Mouse (Mus musculus) intestine, embryonic 14.5 days (tissue): ENCODE results near the gene Ppp1r35. TPM values are rescaled to one million over a fixed set of nuclear protein-coding genes. Genes with fewer than 3 reads are reported as not detected.

Experiments used
- ATAC-seq: fragments of 200-750 bp; cut with Nextera tagmentation; replicated peaks from 2 replicates; pipeline ENCODE4 v1.8.0; 2017; ENCODE audit warnings: low read depth, moderate number of reproducible peaks, moderate TSS enrichment, moderate library complexity; ENCODE audit not compliant: low FRiP score, low TSS enrichment
- DNase-seq: peaks from one replicate; pipeline ENCODE4 v3.0.0-alpha.2; 2018; ENCODE audit warnings: low spot score
- H3K27ac ChIP-seq: fragments of 300-500 bp; sonication (generic); 2 replicates; pipeline ENCODE4 v1.5.1; 2014; ENCODE audit warnings: low read depth, mild to moderate bottlenecking, control low read depth
- H3K27me3 ChIP-seq: fragments of 300-500 bp; sonication (generic); replicated peaks from 2 replicates; pipeline ENCODE4 v1.6.1; 2014; ENCODE audit warnings: low read length, control low read depth; ENCODE audit not compliant: control insufficient read depth, insufficient read depth
- H3K36me3 ChIP-seq: fragments of 300-500 bp; sonication (generic); 2 replicates; pipeline ENCODE4 v1.6.1; 2014; ENCODE audit warnings: low read length, control low read depth; ENCODE audit not compliant: control insufficient read depth, insufficient read depth
- H3K4me1 ChIP-seq: fragments of 300-500 bp; sonication (generic); replicated peaks from 2 replicates; pipeline ENCODE4 v1.6.1; 2014; ENCODE audit warnings: low read length, control low read depth, mixed read lengths; ENCODE audit not compliant: control insufficient read depth, insufficient read depth
- H3K4me2 ChIP-seq: fragments of 300-500 bp; sonication (generic); 2 replicates; pipeline ENCODE4 v1.6.1; 2014; ENCODE audit warnings: low read length
- H3K4me3 ChIP-seq: fragments of 300-500 bp; sonication (generic); 2 replicates; pipeline ENCODE4 v1.5.1; 2014; ENCODE audit warnings: low read depth, low read length, control low read depth, mixed read lengths
- H3K9ac ChIP-seq: fragments of 300-500 bp; sonication (generic); 2 replicates; pipeline ENCODE4 v1.6.1; 2014; ENCODE audit warnings: mild to moderate bottlenecking, low read length
- H3K9me3 ChIP-seq: fragments of 300-500 bp; sonication (generic); 2 replicates; pipeline ENCODE4 v1.6.1; 2016; ENCODE audit warnings: low read length, control low read depth; ENCODE audit not compliant: control insufficient read depth
- WGBS: fragments of 180-500 bp; shearing (Covaris S2); extraction: QIAGEN DNeasy Blood & Tissue Kit; methylation state at CpG from one replicate; pipeline ENCODE4 v1.1.7; 2014; 5-methylcytosine and 5-hydroxymethylcytosine counted together
- polyA plus RNA-seq: library from polyadenylated mRNA; unstranded; fragments of >200 nt; fragmentation: Nextera tagmentation; extraction: Ambion mirVana; gene quantifications from 2 replicates; pipeline ENCODE4 v1.2.1, GENCODE M21; 2014

Ppp1r35 gene
- polyA plus RNA-seq, 1 experiment from 2014 or later, result 35.4 TPM

GRCm38 (mm10) chr5:137784546-137784945 lies 5.9 kb downstream of the Ppp1r35 start:
- no peaks in the 10 kb centered on the region for H3K9me3 ChIP-seq
- H3K27ac ChIP-seq, result no peak overlapping the region
- H3K4me3 ChIP-seq, result peak overlapping the region; percentile 71
- H3K4me1 ChIP-seq, result peaks cover 46% of the 10 kb centered on the region
- DNase-seq, result no peak
- whole genome bisulfite sequencing, result 78% methylated on average over 14 of the region's 14 CpGs
- no peak for ATAC-seq
- peaks cover 45% of the 10 kb centered on the region for H3K36me3 ChIP-seq
- peak overlapping the region; percentile 92 for H3K9ac ChIP-seq
- no peaks in the 10 kb centered on the region for H3K27me3 ChIP-seq
- peak overlapping the region; percentile 88 for H3K4me2 ChIP-seq

- peak overlapping the region; percentile 88 for H3K4me2 ChIP-seq
- peak overlapping the region; percentile 71 for H3K4me3 ChIP-seq
- DNase-seq (peak; percentile 64), ATAC-seq (peak; percentile 12)
- peaks cover 38% of the 10 kb centered on the region for H3K4me1 ChIP-seq
- H3K9ac ChIP-seq, result peak overlapping the region; percentile 92
- H3K27me3 ChIP-seq, result no peaks in the 10 kb centered on the region
- no peaks in the 10 kb centered on the region for H3K9me3 ChIP-seq
- peaks cover 41% of the 10 kb centered on the region for H3K36me3 ChIP-seq
- peak overlapping the region; percentile 91 for H3K27ac ChIP-seq
- WGBS, result 3% methylated on average over 46 of the region's 62 CpGs
Observed at GRCm38 (mm10) chr5:137785164-137786031, 6.7 kb downstream of the Ppp1r35 start.

- peak overlapping the region; percentile 71 for H3K4me3 ChIP-seq
- H3K27me3 ChIP-seq, result no peaks in the 10 kb centered on the region
- H3K36me3 ChIP-seq, result peaks cover 31% of the 10 kb centered on the region
- H3K9me3 ChIP-seq, result no peaks in the 10 kb centered on the region
- DNase-seq (peak; percentile 98), ATAC-seq (peak; percentile 87)
- peak overlapping the region; percentile 88 for H3K4me2 ChIP-seq
- 1% methylated on average over 79 of the region's 79 CpGs for WGBS
- peak overlapping the region; percentile 92 for H3K9ac ChIP-seq
- peak overlapping the region; percentile 91 for H3K27ac ChIP-seq
- peaks cover 35% of the 10 kb centered on the region for H3K4me1 ChIP-seq
Observed at GRCm38 (mm10) chr5:137786109-137786942, 7.7 kb downstream of the Ppp1r35 start.

- Histone ChIP-seq H3K9ac (peak within 1 kb of the TSS; percentile 92), H3K4me1 (peaks cover 33% of the 10 kb centered on the region), H3K27ac (peak within 1 kb of the TSS; percentile 91), H3K36me3 (peaks cover 21% of the 10 kb centered on the region), H3K4me3 (peak within 1 kb of the TSS; percentile 71), H3K27me3 (no peaks in the 10 kb centered on the region), H3K4me2 (peak within 1 kb of the TSS; percentile 88), H3K9me3 (no peaks in the 10 kb centered on the region)
- DNase-seq, result peak; percentile 94
- WGBS, result under 1% methylated on average over 48 of the region's 48 CpGs
- ATAC-seq, result peak; percentile 62
Observed at GRCm38 (mm10) chr5:137787151-137787928, 8.7 kb downstream of the Ppp1r35 start, which contains the start of the genes Mepce and Zcwpw1. Mepce (minus strand) TSS chr5:137787655. Zcwpw1 (plus strand) TSS chr5:137787798.

- no peak for DNase-seq
- peak overlapping the region; percentile 88 for H3K4me2 ChIP-seq
- 0 out of 2 replicates have a peak overlapping the region, but pooled peaks have one; percentile 16 for H3K9ac ChIP-seq
- no peaks in the 10 kb centered on the region for H3K9me3 ChIP-seq
- peak overlapping the region; percentile 71 for H3K4me3 ChIP-seq
- H3K27me3 ChIP-seq, result no peaks in the 10 kb centered on the region
- peaks cover 28% of the 10 kb centered on the region for H3K4me1 ChIP-seq
- peaks cover 13% of the 10 kb centered on the region for H3K36me3 ChIP-seq
- ATAC-seq, result no peak
- 67% methylated on average over 24 of the region's 24 CpGs for WGBS
- H3K27ac ChIP-seq, result no peak overlapping the region; the same call in 1 of the 2 replicates
Observed at GRCm38 (mm10) chr5:137788171-137788570, 9.5 kb downstream of the Ppp1r35 start.

GRCm38 (mm10) chr5:137788946-137789531 lies 10.4 kb downstream of the Ppp1r35 start:
- no peaks in the 10 kb centered on the region for H3K27me3 ChIP-seq
- H3K9ac ChIP-seq, result no peak overlapping the region
- no peaks in the 10 kb centered on the region for H3K9me3 ChIP-seq
- ATAC-seq, result no peak
- DNase-seq, result no peak
- 91% methylated on average over 2 of the region's 2 CpGs for WGBS
- no peak overlapping the region for H3K4me2 ChIP-seq
- no peak overlapping the region for H3K27ac ChIP-seq
- no peak overlapping the region for H3K4me3 ChIP-seq
- H3K4me1 ChIP-seq, result peaks cover 19% of the 10 kb centered on the region
- H3K36me3 ChIP-seq, result peaks cover 7% of the 10 kb centered on the region; the same call in 1 of the 2 replicates

GRCm38 (mm10) chr5:137791553-137791952 lies 12.9 kb downstream of the Ppp1r35 start:
- H3K9me3 ChIP-seq, result no peaks in the 10 kb centered on the region
- H3K4me3 ChIP-seq, result no peak overlapping the region
- no peaks in the 10 kb centered on the region for H3K36me3 ChIP-seq
- no peak overlapping the region for H3K9ac ChIP-seq
- ATAC-seq, result no peak
- no peak overlapping the region for H3K27ac ChIP-seq
- DNase-seq, result no peak
- H3K27me3 ChIP-seq, result no peaks in the 10 kb centered on the region
- H3K4me2 ChIP-seq, result no peak overlapping the region
- 0 out of 2 replicates have a peak, but pooled peaks cover 6% of the 10 kb centered on the region for H3K4me1 ChIP-seq
